Mouse (Mus musculus) G1E (cell line): ENCODE measurements around the gene Slc25a25. TPM values are rescaled to one million over a fixed set of nuclear protein-coding genes. Genes with fewer than 3 reads are reported as not detected.

Experiments used
- ATAC-seq: 2 replicates; pipeline ENCODE4 v1.8.0; 2016; ENCODE audit warnings: mild to moderate bottlenecking; ENCODE audit not compliant: insufficient number of reproducible peaks, poor library complexity, low FRiP score, severe bottlenecking; ENCODE audit errors: extremely low read depth
- DNase-seq: peaks from one replicate; pipeline ENCODE4 v3.0.0; 2012; ENCODE audit warnings: low spot score
- H3K27me3 ChIP-seq: 2 replicates; pipeline ENCODE4 v1.6.1; 2012; ENCODE audit warnings: mild to moderate bottlenecking, low read length, inconsistent platforms; ENCODE audit not compliant: insufficient read depth
- H3K36me3 ChIP-seq: replicated peaks from 2 replicates; pipeline ENCODE3; 2012; ENCODE audit warnings: mild to moderate bottlenecking, inconsistent platforms
- H3K4me1 ChIP-seq: 2 replicates; pipeline ENCODE4 v1.6.1; 2012; ENCODE audit warnings: low read depth, low read length, inconsistent platforms, mixed read lengths; ENCODE audit not compliant: insufficient read depth
- H3K4me3 ChIP-seq: 2 replicates; pipeline ENCODE4 v1.5.1; 2012; ENCODE audit warnings: low read depth, mild to moderate bottlenecking, inconsistent platforms, low read length, moderate library complexity, mixed read lengths
- H3K9me3 ChIP-seq: replicated peaks from 2 replicates; pipeline ENCODE4 v1.6.1; 2012; ENCODE audit warnings: inconsistent platforms
- CTCF ChIP-seq: IDR thresholded peaks from 2 replicates; pipeline ENCODE4 v1.5.1; 2012; ENCODE audit warnings: low read depth, low read length, inconsistent platforms, mixed read lengths
- GATA1 ChIP-seq: IDR thresholded peaks from 2 replicates; pipeline ENCODE4 v1.6.1; 2012; ENCODE audit warnings: borderline replicate concordance, low read length, inconsistent platforms, mixed read lengths
- GATA2 ChIP-seq: IDR thresholded peaks from 2 replicates; pipeline ENCODE4 v1.6.1; 2012; ENCODE audit warnings: low read depth, low read length, inconsistent platforms, borderline replicate concordance
- POLR2AphosphoS5 ChIP-seq: IDR thresholded peaks from 2 replicates; pipeline ENCODE4 v1.6.1; 2012; ENCODE audit warnings: low read depth, low read length, inconsistent platforms; ENCODE audit not compliant: insufficient replicate concordance
- TAL1 ChIP-seq: conservative IDR thresholded peaks from 2 replicates; pipeline ENCODE4 v1.6.1; 2012; ENCODE audit warnings: low read depth, low read length, inconsistent platforms, mixed read lengths
- polyA plus RNA-seq: library from polyadenylated mRNA; stranded (reverse); fragments of >175 nt; gene quantifications from 2 replicates; pipeline ENCODE4 v1.2.3, GENCODE M21; 2012
- total RNA-seq, 2 experiments: library from RNA; stranded (forward) in 1 of 2; stranded (reverse) in 1 of 2; fragments of 200-1000 nt in 1 of 2; fragments of >200 nt in 1 of 2; fragmentation: Nextera tagmentation in 1 of 2; gene quantifications; 2 replicates each; pipeline ENCODE4 v1.2.3; 2014 to 2017

Gene Slc25a25
- total RNA-seq (2014; fragmentation: Nextera tagmentation) (5.1 and 25.4 TPM in 2 replicates), total RNA-seq (2017) (6.8 and 8.0 TPM in 2 replicates), polyA plus RNA-seq (6.5 and 6.9 TPM in 2 replicates)

- peak; percentile 68 for ATAC-seq
- no peak for TF ChIP-seq GATA1
- DNase-seq, result peak; percentile 92
- Histone ChIP-seq H3K4me3 (peak within 1 kb of the TSS; percentile 81), H3K4me1 (peaks cover 58% of the 10 kb centered on the region), H3K36me3 (peaks cover 43% of the 10 kb centered on the region), H3K27me3 (no peaks in the 10 kb centered on the region), H3K9me3 (no peaks in the 10 kb centered on the region)
Measured at GRCm38 (mm10) chr2:32450881-32451844, at the start of gene Slc25a25. Slc25a25 (minus strand) TSS chr2:32451445.

GRCm38 (mm10) chr2:32500461-32500860 is 49.2 kb upstream of the Slc25a25 start:
- Histone ChIP-seq H3K4me3 (no peak overlapping the region), H3K9me3 (peaks cover 13% of the 10 kb centered on the region), H3K4me1 (peaks cover 61% of the 10 kb centered on the region), H3K27me3 (no peaks in the 10 kb centered on the region), H3K36me3 (peaks cover 3% of the 10 kb centered on the region)
- TF ChIP-seq GATA1, result no peak
- no peak for TF ChIP-seq POLR2AphosphoS5
- no peak for TF ChIP-seq CTCF
- TF ChIP-seq TAL1, result no peak
- TF ChIP-seq GATA2, result no peak
- DNase-seq (no peak), ATAC-seq (no peak)

GRCm38 (mm10) chr2:32499365-32499764 is 48.1 kb upstream of the Slc25a25 start:
- no peak for ATAC-seq
- peaks cover 72% of the 10 kb centered on the region for H3K4me1 ChIP-seq
- DNase-seq, result no peak
- H3K4me3 ChIP-seq, result no peak overlapping the region
- H3K9me3 ChIP-seq, result peaks cover 13% of the 10 kb centered on the region
- TF ChIP-seq POLR2AphosphoS5 (no peak), CTCF (no peak), GATA1 (no peak), TAL1 (no peak), GATA2 (no peak)
- no peaks in the 10 kb centered on the region for H3K27me3 ChIP-seq
- peaks cover 3% of the 10 kb centered on the region for H3K36me3 ChIP-seq

GRCm38 (mm10) chr2:32496190-32496589 is 44.9 kb upstream of the Slc25a25 start:
- Histone ChIP-seq H3K36me3 (peaks cover 9% of the 10 kb centered on the region), H3K9me3 (peaks cover 13% of the 10 kb centered on the region), H3K4me1 (peaks cover 74% of the 10 kb centered on the region), H3K27me3 (no peaks in the 10 kb centered on the region), H3K4me3 (peak overlapping the region; percentile 68)
- TF ChIP-seq GATA2 (no peak), GATA1 (no peak), TAL1 (no peak), POLR2AphosphoS5 (no peak), CTCF (no peak)
- ATAC-seq (no peak), DNase-seq (peak; percentile 52)

- Histone ChIP-seq H3K9me3 (peaks cover 13% of the 10 kb centered on the region), H3K27me3 (no peaks in the 10 kb centered on the region), H3K36me3 (peaks cover 11% of the 10 kb centered on the region), H3K4me3 (peak overlapping the region; percentile 68), H3K4me1 (peaks cover 72% of the 10 kb centered on the region)
- DNase-seq, result peak; percentile 91
- TF ChIP-seq CTCF (no peak), GATA2 (no peak), TAL1 (peak; percentile 45; the same call in 1 of the 2 replicates)
- peak; percentile 94 for ATAC-seq
Measured at GRCm38 (mm10) chr2:32495185-32495726, 44.0 kb upstream of the Slc25a25 start.

GRCm38 (mm10) chr2:32494522-32494921 is 43.3 kb upstream of the Slc25a25 start:
- peaks cover 13% of the 10 kb centered on the region for H3K9me3 ChIP-seq
- DNase-seq, result no peak
- H3K4me3 ChIP-seq, result peak overlapping the region; percentile 68; the same call in 1 of the 2 replicates
- H3K4me1 ChIP-seq, result peaks cover 68% of the 10 kb centered on the region
- no peaks in the 10 kb centered on the region for H3K27me3 ChIP-seq
- ATAC-seq, result no peak
- TF ChIP-seq CTCF, result no peak
- TF ChIP-seq TAL1, result no peak
- TF ChIP-seq POLR2AphosphoS5, result no peak
- no peak for TF ChIP-seq GATA2
- TF ChIP-seq GATA1, result no peak
- H3K36me3 ChIP-seq, result peaks cover 12% of the 10 kb centered on the region
